Mouse (Mus musculus) urinary bladder, postnatal 4 days (tissue): Measurements from ENCODE around the gene Dpysl5.

Source experiments
- DNase-seq, 2 experiments: peaks; one replicate each; pipeline ENCODE4 v3.0.0; 2021 to 2022; ENCODE audit warnings: low spot score in 2 of 2

The Dpysl5 gene

GRCm38 (mm10) chr5:30762815-30763510 is 51.6 kb downstream of the Dpysl5 start:
- no peak for DNase-seq

GRCm38 (mm10) chr5:30763511-30763830 is 52.1 kb downstream of the Dpysl5 start:
- DNase-seq: no peak

DNA sequence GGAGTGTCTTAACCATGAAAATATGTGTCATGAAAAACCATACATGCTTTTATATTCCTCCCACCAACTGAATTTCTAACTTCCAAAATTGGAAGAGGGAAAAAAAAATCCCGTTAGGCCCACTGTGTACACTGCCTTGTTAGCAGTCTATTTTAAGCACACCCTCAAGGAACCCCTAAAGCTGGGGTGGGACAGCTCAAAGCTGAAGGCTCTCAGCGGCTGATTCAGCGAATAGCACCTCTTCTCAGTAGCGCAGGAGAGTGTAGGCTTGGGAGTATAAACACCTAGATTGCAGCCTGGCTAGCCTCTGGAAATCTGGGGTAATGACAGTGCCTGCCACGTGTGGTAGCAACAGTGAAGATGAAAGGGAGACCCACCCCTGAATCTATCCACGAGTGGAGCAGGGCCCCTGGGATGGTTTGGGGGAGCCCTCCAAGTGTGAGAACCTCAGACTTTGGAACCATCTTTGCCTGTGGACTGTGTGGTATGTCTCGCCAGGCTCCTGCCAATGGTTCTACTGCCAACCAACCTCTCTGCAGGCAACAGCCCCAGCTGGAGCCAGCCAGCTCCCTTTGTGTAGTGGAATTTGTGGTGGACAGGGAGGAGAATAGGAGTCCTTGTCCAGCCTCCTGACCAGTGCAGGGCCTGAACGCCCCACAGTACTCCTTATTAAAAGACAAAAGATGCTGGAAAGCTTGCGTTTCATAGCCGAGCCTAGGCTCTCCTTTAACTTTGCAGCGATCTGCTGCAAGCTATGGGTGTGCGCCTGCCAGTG is 54.4 kb downstream of the Dpysl5 start:
- no peak for DNase-seq

- DNase-seq: no peak
Measured at GRCm38 (mm10) chr5:30768082-30768481, 56.7 kb downstream of the Dpysl5 start.

DNA sequence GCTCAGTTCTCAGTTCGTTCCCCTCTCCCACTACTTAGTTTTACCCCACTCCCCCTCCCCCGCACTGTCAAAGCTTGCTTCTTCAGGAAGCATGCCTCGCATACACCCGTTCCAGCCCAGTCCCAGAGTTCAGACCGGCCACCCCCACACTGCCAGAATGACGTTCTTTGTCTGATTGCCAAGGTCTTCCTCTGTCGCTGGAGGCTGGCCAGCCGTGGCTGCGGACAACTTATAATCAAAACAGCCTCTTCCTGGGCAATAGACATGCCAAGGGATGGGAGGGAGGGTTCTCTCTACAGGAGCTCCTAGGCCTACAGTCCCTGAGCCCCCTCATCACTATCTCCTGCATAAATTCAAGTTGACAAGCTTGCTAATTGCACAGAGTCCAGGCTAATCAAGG is 57.2 kb downstream of the Dpysl5 start:
- DNase-seq: peak; percentile 64 to 67

GRCm38 (mm10) chr5:30769075-30769474 is 57.7 kb downstream of the Dpysl5 start:
- DNase-seq: no peak

- peak; percentile 78 to 92 for DNase-seq
Measured at GRCm38 (mm10) chr5:30774601-30775371, 63.4 kb downstream of the Dpysl5 start.

DNA sequence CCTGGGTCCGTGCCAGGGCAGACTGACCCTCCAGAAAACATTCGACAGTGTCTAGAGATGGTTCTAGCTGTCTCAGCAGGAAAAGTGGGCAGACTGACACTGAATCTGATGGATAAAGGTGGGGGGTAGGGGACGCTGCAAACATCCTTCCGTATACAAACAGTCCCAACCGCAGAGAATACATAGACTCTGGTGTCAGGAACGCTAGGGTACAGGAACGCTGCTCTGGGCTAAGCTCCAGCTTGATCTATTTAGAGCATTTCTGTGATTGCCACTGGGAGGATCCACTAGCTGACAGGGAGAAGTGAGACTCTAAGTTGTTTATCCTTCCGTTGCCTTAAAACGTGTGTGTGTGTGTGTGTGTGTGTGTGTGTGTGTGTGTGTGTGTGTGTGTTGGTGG is 69.3 kb downstream of the Dpysl5 start:
- DNase-seq: no peak

GRCm38 (mm10) chr5:30781147-30781546 is 69.8 kb downstream of the Dpysl5 start:
- no peak for DNase-seq

- no peak for DNase-seq
Measured at GRCm38 (mm10) chr5:30787381-30787780, 76.0 kb downstream of the Dpysl5 start.

DNA sequence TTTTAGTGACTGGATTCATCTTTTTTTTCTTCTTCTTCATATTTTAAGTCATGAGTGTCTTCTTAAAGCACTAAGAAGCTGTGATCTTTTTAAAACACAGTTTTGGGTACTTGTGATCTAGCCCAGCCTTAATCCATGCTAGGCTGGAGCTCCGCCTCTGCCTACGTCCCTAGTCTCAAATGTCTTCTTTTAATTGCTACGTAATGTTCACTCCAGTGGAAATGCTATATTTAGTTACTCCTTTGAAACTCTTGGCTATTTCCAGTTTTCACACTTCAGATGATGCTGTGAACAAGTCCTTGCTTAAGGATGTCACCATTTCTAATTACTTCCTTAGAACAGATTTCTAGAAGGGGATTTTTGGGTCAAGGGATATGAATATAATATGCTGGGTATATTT is 78.7 kb downstream of the Dpysl5 start:
- no peak for DNase-seq

DNA sequence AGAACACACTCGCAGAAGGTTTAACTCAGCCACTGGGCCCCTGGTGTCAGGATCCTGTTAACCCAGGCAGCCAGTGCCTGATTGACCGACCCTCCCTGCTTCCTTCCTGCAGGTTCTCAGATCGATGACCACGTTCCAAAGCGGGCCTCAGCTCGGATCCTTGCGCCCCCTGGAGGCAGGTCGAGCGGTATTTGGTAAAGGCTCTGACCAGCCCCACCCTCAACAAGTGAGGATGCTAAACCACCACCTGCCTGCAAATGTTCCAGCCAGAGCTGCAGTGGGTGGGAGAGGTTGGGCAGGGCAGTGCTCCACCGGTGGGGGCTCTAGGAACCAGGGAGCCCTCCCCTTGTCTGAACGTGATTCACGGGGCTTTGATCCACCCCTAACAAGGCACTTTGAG is 84.8 kb downstream of the Dpysl5 start:
- peak; percentile 67 to 90 for DNase-seq

GRCm38 (mm10) chr5:30797482-30797881 is 86.1 kb downstream of the Dpysl5 start:
- no peak for DNase-seq

- no peak for DNase-seq
Measured at GRCm38 (mm10) chr5:30797982-30798381, 86.6 kb downstream of the Dpysl5 start.

- no peak for DNase-seq
Measured at GRCm38 (mm10) chr5:30798965-30799364, 87.6 kb downstream of the Dpysl5 start.

DNA sequence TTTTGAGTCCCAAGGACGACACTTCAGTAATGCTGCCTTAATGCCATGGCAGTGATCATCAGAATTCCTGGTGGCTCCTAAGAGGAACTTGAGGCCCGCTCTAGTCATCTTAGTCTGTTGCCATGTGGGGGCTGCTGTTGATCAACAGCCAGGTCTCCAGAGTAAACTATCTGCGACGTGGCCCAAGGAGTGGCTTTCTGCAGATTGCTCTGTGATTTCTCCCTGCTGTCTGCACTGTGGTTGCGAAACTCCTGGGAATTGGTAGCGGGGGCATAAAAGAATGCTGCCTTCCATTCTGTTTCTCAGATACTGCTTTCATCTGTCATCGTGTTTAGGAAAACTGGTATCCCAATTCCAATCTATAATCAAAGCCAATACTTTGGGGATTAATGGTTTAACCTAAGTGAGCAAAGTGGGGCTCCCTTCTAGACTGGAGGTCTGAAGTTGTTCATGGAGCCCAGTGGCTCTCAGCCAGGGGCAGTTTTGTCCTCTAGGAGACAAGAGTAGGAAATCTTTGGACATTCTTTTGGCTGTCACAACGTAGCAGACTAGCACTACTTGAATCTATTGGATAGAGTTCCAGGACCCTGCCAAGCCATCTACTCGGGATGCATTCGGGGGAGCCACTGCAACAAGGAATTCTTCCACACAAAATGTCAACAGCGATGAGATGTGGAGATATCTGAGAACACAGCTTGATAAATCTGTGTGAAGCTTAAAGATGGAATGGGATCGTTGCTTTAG is 91.5 kb downstream of the Dpysl5 start:
- DNase-seq: no peak

DNA sequence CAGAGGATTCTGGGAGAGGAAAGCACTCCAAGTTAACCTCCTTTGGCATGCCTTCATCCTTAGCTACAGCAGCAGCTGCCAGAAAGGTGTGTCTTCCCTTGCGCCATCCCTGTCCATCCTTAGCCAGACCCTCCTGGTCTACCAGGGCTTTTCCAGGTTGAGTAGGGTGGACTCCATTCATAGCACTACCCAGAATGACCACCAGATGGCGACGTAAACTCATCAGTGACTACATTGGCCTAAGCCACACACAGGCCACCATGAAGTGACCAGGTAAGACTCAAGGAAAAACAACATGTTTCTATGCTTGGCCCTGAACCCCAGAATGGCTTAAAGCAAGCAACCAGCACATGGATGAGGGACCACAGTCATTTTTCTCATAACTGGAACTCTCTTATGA is 94.7 kb downstream of the Dpysl5 start:
- DNase-seq: peak; percentile 70 to 90

DNA sequence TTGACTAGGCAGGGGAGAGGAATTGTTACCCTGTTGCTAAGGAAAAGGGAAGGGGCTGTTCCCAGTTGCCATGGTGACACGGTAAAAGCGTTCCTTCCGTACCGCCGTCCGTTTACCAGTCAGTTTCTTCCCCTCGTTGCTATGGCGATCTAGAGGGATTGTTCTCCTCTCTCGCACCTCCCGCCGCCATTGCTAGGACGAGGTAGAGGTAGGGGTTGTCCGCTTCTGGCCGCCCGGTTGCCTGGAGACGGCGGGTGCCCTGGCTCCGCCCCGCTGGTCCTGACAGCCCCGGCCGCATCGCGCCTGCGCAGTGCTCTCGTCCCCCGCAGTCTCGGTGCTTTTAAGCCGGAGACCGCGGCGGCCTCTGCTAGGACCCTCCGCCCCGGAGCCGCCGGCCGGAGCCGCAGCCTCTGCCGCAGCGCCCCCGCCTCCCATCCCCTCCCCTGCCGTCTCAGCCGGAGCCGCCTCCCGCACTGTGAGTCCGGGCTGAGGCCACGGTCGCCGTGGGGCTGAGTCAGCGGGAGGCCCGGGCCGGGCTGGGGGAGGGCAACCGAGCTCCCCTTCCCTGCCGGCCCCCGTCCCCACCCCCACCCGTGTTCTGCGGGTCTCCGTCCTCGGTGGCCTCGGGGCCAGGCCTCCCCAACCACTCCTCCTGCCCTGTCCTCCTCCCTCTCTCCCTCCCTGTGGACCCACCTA is 103.2 kb downstream of the Dpysl5 start, which contains the start of gene Mapre3:
Gene Mapre3, plus strand, starts transcription at position 218 of the 696 bp plus-strand sequence.
- DNase-seq: peak; percentile 85 to 88

DNA sequence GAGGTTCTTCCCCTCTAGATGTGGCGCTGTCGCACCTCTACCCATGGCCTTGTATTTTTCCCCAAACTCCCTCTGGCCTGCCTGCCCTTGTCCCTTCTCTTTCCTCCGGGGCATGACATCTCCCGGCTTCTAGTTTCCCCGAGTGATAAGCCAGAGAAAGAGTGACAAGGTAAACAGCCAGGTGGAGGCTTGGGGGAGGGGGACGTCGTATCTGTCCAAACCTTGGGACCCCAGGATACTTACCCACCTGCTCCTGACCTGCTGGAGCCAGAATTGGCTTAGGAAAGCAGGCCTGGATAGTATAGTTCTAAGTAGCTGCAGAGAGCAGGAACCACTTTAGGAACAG is 103.7 kb downstream of the Dpysl5 start:
- DNase-seq: no peak

- DNase-seq: no peak
Measured at GRCm38 (mm10) chr5:30816261-30816791, 105.0 kb downstream of the Dpysl5 start.

DNA sequence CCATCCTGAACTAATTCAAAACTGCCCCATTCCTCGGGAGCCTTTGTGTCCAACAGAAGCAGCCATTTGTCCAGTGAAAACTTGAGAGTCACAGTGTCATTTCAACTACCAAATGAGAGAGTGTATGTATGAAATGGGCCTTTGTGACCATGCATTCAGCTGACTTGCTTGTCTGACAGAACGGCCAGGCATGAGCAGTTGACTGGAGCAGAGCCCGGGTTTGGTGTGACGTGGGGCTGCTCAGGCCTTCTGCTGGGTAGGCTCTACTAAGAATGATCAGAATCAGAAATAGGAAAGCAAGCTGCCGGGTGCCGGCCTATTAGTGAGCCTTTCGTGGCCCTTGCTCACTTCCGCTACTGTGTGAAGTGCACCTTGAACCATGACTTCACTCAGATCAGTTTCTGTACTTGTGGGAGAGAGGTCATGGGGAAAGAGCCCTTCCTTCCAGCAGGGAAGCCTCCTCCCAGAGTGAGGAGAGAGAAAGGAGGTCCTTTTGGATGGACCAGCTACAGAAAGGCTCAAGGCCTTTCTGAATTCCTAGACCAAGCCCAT is 107.5 kb downstream of the Dpysl5 start:
- DNase-seq: no peak
